Mouse (Mus musculus) gastrocnemius, postnatal 36 days (tissue): ENCODE data around the gene Homer2. TPM values are rescaled to one million over a fixed set of nuclear protein-coding genes. Genes with fewer than 3 reads are reported as not detected.

Experiments used
- DNase-seq, 2 experiments: peaks; one replicate each; pipeline ENCODE4 v3.0.0; 2022
- intact Hi-C: fragments of 180-260 bp; cut with DNase I; formaldehyde crosslinking; loops from one replicate; pipeline ENCODE4 v1.15.1; 2025
- total RNA-seq, 2 experiments: library from RNA; stranded (reverse); gene quantifications; 2 replicates each; pipeline ENCODE4 v1.2.3; 2021

Gene Homer2
- total RNA-seq, 2 experiments from 2014 or later, result 42.9 to 66.0 TPM

DNA sequence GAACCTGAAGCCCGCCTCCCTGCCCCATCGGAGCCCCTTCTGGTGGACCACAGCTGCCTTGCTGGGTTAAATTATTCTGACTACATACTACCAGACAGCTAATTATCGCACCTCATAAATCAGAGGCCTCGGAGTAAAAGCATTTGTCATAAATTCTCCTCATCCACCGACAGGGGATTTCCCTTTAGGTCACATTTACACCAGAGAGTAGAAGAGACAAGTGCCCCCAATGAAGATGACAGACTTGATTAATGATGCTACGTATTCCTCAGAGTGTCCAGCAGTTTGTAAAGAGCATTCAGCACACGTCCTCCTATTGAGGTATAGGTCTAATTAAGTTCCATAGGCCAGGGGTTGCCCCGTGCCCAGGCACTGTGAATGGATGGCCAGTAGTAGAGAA lies 50.7 kb downstream of the Homer2 start:
- intact Hi-C loops, result no loop called here

GRCm38 (mm10) chr7:81654946-81655718 lies 52.2 kb downstream of the Homer2 start:
- DNase-seq, result peak; percentile 25 to 40
- intact Hi-C loops, result no loop called here

More for the DNA sequence above, 50.7 kb downstream of the Homer2 start:
- DNase-seq, result no peak

- DNase-seq, result no peak
- intact Hi-C loops, result no loop called here
Observed at GRCm38 (mm10) chr7:81653988-81654387, 53.3 kb downstream of the Homer2 start.

- no peak for DNase-seq
Observed at GRCm38 (mm10) chr7:81652296-81652695, 55.0 kb downstream of the Homer2 start.

GRCm38 (mm10) chr7:81651284-81651683 lies 56.0 kb downstream of the Homer2 start:
- no peak for DNase-seq
- intact Hi-C loops, result no loop called here

More at GRCm38 (mm10) chr7:81652296-81652695, 55.0 kb downstream of the Homer2 start:
- intact Hi-C loops, result no loop called here

DNA sequence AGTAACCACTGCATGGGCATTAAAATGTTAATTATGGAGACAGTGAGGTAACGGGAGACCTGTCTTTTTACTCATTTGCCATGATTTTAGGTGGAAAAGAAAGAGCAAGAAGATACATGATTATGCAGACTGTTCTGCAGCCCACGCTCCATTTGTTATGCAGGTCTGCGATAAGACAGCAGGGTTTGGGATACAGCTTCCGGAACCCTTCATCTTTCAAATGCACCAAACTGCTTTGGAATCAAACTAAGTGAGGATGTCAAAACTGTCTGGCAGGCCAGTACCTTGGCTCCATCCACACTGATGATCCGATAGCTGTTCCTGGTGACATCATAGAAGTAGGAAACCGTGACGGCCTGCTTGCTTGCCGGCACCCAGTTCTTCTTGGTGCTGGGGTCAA lies 58.1 kb downstream of the Homer2 start:
- intact Hi-C loops, result no loop called here
- no peak for DNase-seq

DNA sequence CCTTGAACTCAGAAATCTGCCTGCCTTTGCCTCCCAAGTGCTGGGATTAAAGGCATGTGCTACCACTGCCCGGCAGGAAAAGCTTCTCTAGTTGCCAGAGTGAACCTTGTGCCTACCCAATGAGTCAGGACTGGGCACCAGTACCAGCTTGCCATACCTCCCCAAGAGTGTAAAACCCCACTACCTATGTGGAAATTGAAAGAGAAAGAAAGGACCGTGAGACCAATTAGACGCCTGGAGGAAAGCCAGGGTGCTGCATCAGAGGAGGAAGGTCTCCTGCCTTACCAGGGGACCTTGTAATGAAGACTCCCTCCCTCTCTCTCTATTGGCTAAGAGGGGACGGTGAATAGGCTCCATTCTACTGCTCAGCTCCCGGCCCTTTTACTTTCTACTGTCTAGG lies 59.4 kb downstream of the Homer2 start:
- intact Hi-C loops, result no loop called here
- no peak for DNase-seq

- no peak for DNase-seq
- intact Hi-C loops, result no loop called here
Observed at GRCm38 (mm10) chr7:81644551-81645235, 62.6 kb downstream of the Homer2 start.

DNA sequence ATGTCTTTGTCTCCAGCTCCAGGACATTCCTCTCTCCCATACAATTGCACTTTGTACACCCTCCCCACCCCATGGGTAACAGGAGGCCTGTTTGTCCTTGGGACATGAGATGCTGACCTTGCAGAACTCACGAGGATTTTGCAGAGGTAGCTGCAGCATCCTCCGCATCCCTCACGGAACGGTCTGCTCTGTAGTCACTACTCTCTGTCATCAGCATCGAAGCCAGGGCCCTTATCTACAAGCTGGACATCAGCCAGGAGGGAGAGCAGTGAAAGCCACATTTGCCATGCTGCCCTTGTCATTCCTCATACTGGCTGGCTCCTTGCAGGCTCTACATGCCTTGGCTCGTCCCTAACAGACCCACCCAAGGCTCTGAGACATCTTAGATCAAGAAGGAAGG lies 66.2 kb downstream of the Homer2 start:
- intact Hi-C loops, result no loop called here

DNA sequence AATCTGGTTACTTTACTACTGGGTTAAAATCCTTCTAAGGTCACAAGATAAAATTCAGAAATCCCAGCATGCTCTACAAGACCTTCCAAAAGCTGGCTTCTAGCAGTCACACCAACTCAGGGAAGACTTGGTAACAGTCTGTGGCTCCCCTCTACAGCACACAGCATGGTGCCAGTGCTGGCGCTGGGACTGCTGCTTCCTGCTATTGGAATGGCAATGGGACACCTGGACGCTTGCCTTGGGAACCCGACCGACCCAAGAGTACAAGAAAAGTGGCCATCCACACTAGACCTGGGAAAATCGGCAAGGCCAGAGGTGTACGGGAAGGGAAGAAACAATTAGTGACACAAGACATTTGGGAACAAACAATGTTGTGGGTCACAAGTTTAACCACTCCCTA lies 74.7 kb downstream of the Homer2 start:
- intact Hi-C loops, result no loop called here
- DNase-seq, result no peak

More for the DNA sequence above, 66.2 kb downstream of the Homer2 start:
- no peak for DNase-seq

DNA sequence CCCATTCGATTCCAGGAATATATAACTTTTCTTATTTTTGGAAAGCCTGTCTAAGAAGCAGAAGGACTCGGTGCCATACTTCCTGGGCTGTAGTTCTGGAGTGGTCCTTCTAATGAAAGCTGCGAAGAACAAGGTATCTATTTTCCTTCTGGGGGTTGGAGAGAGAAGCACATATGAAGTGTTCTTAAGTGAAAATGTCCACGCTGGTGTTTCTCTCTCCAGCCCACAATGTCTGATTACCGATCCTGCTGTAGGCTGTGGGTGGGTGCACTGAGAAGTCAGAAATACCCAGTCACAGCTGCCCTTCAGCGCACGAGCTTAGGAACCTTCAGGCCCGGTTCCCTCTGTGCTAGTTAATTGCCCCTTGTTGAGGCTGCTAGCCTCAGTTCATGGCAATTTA lies 76.1 kb downstream of the Homer2 start:
- no peak for DNase-seq
- intact Hi-C loops, result no loop called here

GRCm38 (mm10) chr7:81626460-81626859 lies 80.9 kb downstream of the Homer2 start:
- DNase-seq, result no peak
- intact Hi-C loops, result no loop called here

- intact Hi-C loops, result no loop called here
- DNase-seq, result no peak
Observed at GRCm38 (mm10) chr7:81623767-81624166, 83.6 kb downstream of the Homer2 start.

DNA sequence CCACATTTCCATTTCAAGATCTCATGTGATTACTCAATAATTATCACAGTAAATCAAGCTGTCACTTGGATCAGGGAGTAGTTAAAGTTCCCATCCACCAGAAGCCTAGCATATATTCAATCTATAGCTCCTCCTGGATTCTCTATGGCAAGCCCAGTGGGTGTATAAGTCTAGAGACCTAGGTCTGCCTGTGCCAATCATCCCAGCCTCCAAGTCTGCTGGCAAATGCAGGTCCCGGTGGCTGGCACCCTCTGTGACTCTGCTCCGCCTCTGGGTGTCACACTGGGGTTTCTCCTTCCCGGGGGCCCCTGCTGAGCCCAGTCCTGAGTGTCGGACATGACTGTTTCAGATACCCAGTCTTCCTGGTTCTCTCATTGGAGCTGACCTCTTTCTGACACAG lies 84.5 kb downstream of the Homer2 start:
- intact Hi-C loops, result no loop called here
- DNase-seq, result no peak

- no peak for DNase-seq
- intact Hi-C loops, result no loop called here
Observed at GRCm38 (mm10) chr7:81615031-81615430, 92.3 kb downstream of the Homer2 start.

DNA sequence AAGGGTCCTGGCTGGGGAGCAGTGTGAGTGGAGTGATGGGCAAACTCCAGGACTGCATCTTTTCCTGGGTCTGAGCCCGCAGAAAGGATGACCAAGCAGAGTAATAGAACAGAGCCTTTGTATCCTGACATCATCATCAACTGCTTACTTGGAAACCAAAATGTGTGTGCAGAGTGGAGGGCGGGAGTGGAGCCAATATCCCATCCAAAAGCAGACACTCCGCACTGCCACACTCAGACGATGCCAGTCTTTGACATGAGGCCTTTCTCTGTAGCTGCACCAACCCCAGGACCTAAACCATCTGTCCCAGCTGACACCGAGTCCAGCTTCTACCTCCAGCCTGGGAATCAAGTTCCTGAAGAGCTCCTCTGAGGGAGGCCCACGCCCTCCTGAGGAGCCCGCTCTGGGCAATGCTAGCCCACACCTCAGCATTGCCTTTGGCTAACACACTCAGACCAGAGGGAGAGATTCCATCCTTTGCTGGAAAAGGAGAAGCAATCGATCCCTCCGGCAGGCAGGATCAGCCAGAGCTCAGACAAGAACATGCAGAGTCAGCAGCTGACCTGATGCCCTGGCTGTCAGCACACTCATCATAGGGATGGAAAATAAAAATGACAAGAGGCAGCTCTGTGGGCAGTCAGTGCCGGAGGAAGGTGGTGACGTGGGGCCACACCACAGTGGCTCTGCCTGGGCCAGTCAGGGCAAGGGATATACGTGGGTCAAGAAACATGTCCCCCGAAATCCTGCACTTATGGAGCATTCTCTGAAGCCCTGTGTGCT lies 94.3 kb downstream of the Homer2 start:
- DNase-seq, result no peak
- intact Hi-C loops, result no loop called here

- DNase-seq, result peak in 1 of 2 experiments; percentile 21
- intact Hi-C loops, result no loop called here
Observed at GRCm38 (mm10) chr7:81610125-81610524, 97.2 kb downstream of the Homer2 start.

DNA sequence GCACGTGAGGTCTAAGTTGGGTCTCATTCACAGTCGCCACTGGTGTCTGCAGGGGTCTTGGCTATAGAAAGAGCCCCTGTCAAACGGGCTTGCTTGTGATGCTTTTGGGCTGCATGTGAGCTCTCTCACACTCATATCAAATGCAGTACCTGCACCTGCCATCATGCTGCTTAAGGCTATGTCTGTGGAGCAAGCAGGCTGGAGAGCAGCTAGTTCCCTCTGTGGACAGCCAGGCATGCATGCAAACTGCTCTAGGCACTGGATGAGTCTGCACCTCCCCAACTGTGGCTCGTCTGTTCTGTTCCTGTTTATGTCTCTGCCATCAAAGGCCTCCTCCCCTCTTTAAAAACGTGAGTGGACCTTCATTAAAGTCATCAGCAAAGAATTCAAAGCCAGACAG lies 100.9 kb downstream of the Homer2 start:
- no peak for DNase-seq
- intact Hi-C loops, result no loop called here

DNA sequence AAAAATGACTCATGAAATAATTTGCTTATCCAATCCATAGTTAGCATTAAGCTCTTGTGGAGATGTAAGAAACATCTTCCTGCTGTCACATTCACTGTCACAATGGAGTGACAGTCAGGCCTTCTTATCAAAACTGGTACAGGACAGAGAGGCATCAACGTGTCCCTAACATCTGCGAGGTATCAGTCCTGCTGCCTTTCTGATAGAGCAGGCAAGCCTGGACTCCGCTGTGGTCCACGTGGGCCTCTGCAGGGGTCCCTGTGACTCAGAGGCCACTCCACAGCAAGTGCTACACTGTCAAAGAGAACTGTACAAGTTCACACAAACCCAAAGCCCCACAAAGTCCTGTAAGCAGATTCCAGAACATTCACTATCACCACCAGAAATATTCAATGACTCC lies 101.8 kb downstream of the Homer2 start:
- intact Hi-C loops, result no loop called here
- DNase-seq, result no peak

DNA sequence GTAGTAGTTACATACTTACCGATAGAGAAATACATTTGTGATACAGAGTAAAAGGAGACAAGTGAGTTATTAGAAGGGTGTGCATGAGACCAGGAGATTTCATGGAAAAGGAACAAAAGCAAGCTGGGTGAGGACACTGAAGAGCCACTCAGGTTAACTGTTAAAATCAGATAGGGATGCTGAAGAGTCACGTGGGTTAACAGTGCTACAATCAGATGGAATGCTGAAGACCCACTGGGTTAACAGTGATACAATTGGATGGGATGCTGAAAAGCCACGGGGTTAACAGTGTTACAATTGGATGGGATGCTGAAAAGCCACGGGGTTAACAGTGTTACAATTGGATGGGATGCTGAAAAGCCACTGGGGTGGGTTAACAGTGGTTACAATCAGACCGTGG lies 102.3 kb downstream of the Homer2 start:
- DNase-seq, result no peak
- intact Hi-C loops, result no loop called here
